Mouse (Mus musculus): ENCODE data around the gene Lgalsl. TPM values are rescaled to one million over a fixed set of nuclear protein-coding genes. Genes with fewer than 3 reads are reported as not detected.

Lgalsl gene
- 145 TPM for polyA plus RNA-seq (2014; fragmentation: Illumina TruSeq; extraction: RNeasy Lipid Tissue Mini Kit (QIAGEN cat#74804); ENCODE audit: low read depth, low replicate concordance)

GRCm38 (mm10) chr11:20830686-20831505 is at the start of gene Lgalsl:
Gene Lgalsl (minus strand): TSS chr11:20831056.

Other genes with a start within 250 kb of the Lgalsl start
- 200 TPM for gene Aftph, start 89.5 kb downstream of the Lgalsl start, polyA plus RNA-seq (2014; fragmentation: Illumina TruSeq; extraction: RNeasy Lipid Tissue Mini Kit (QIAGEN cat#74804); ENCODE audit: low read depth, low replicate concordance)

Measured in sigmoid colon, adult 10 weeks (tissue).